Mouse (Mus musculus) megakaryocyte, embryonic 14.5 days (primary cell): Measurements from ENCODE around the gene Zfp853.

Experiments
- FLI1 ChIP-seq: IDR thresholded peaks from 2 replicates; pipeline ENCODE4 v1.6.1; 2012; ENCODE audit warnings: low read length, inconsistent platforms, mixed read lengths
- GATA1 ChIP-seq: IDR thresholded peaks from 3 replicates; pipeline ENCODE4 v1.6.1; 2012; ENCODE audit warnings: mixed read lengths, low read length, inconsistent platforms, borderline replicate concordance

DNA sequence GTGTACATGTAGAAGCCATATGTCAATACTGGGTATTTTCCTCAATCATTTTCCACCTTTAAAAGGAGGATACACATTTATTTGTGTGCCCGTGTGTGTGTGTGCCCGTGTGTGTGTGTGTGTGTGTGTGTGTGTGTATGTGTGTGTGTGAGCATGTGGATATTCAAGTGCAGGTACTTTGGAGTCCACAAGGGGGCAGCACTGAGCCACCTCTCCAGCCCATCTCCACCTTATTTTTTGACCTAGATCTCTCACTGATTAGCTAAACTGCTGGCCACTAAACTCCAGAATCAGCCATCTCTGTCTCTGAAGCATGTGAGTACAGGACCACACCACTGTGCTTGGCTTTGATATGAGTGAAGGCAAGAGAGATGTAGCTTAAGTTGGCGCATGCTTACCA is 1.4 kb upstream of the Zfp853 start:
- no peak for TF ChIP-seq FLI1
- no peak for TF ChIP-seq GATA1
